Mouse (Mus musculus) kidney, adult 2 months (tissue): ENCODE data around the gene Gm826. TPM values are rescaled to one million over a fixed set of nuclear protein-coding genes. Genes with fewer than 3 reads are reported as not detected.

Experiments used
- DNase-seq: peaks from one replicate; pipeline ENCODE4 v3.0.0; 2021
- H3K27ac ChIP-seq: fragments of 200-500 bp; 2 replicates; pipeline ENCODE4 v1.5.1; 2012; ENCODE audit warnings: low read depth, low read length, control low read depth, inconsistent platforms; ENCODE audit not compliant: insufficient read depth
- H3K27me3 ChIP-seq: fragments of 200-500 bp; replicated peaks from 2 replicates; pipeline ENCODE4 v1.6.1; 2012; ENCODE audit warnings: mild to moderate bottlenecking, moderate library complexity, low read length, inconsistent platforms; ENCODE audit not compliant: control insufficient read depth, insufficient read depth
- H3K36me3 ChIP-seq: fragments of 200-500 bp; 2 replicates; pipeline ENCODE4 v1.6.1; 2012; ENCODE audit warnings: mild to moderate bottlenecking, moderate library complexity, low read length, inconsistent platforms; ENCODE audit not compliant: control insufficient read depth, insufficient read depth
- H3K4me1 ChIP-seq: fragments of 200-500 bp; 2 replicates; pipeline ENCODE4 v1.6.1; 2011; ENCODE audit warnings: low read length; ENCODE audit not compliant: control insufficient read depth, insufficient read depth
- H3K4me3 ChIP-seq: fragments of 200-500 bp; 2 replicates; pipeline ENCODE4 v1.5.1; 2011; ENCODE audit warnings: mild to moderate bottlenecking, low read depth, low read length, control low read depth; ENCODE audit not compliant: insufficient read depth
- CTCF ChIP-seq: fragments of 200-500 bp; conservative IDR thresholded peaks from 2 replicates; pipeline ENCODE4 v1.5.1; 2011; ENCODE audit warnings: low read depth, mild to moderate bottlenecking, control low read depth, low read length, moderate library complexity, mixed read lengths; ENCODE audit not compliant: insufficient read depth, insufficient read length
- POLR2A ChIP-seq: fragments of 200-500 bp; IDR thresholded peaks from one replicate; pipeline ENCODE4 v1.6.1; 2011; ENCODE audit warnings: low read depth, low read length, control low read depth
- WGBS: fragments of 180-500 bp; shearing (Covaris S2); methylation state at CpG from one replicate; pipeline ENCODE4 v1.1.7; 2018; 5-methylcytosine and 5-hydroxymethylcytosine counted together
- polyA plus RNA-seq: library from polyadenylated mRNA; depleted of rRNA; stranded (reverse); fragments of >200 nt; gene quantifications from 2 replicates; pipeline ENCODE4 v1.2.3, GENCODE M21; 2012; rRNA removed

The Gm826 gene
- polyA plus RNA-seq = 0.25 and 0.41 TPM in 2 replicates

DNA sequence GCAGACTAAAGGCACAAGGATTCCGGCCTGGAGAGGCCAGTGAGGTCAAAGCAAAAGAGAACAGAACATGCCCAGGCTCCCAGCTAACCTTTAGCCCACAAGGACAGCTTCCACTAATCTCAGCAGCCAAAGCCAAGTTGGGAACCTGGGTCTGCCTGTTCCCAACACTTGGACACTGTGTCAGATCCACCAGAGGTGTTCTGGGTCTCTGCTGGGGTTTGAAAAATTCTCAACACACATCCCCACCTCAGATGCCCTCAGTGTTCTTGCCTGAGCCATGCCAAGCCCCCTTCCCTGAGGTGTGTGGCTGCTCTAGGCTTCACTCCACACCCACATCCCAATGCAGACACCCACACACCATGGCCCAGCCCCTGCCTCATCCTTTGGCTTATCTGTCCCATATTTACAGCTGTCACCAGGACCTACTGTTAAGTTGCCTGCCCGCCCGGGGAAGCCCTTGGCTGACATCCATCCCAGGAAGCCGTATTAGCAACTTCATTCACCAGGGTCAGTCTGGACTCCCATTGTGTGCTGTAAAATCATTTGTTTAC lies at the start of gene Gm826:
TSS of gene Gm826 (minus strand) at position 52 of the 551 bp plus-strand sequence.
- Histone ChIP-seq H3K36me3 (no peaks in the 10 kb centered on the region), H3K4me1 (peaks cover 6% of the 10 kb centered on the region), H3K27ac (peak within 1 kb of the TSS; percentile 8; the same call in 1 of the 2 replicates), H3K4me3 (no peak within 1 kb of the TSS), H3K27me3 (no peaks in the 10 kb centered on the region)
- TF ChIP-seq POLR2A (no peak), CTCF (no peak)
- peak; percentile 66 for DNase-seq
- 49% methylated on average over 4 of the region's 4 CpGs for WGBS

DNA sequence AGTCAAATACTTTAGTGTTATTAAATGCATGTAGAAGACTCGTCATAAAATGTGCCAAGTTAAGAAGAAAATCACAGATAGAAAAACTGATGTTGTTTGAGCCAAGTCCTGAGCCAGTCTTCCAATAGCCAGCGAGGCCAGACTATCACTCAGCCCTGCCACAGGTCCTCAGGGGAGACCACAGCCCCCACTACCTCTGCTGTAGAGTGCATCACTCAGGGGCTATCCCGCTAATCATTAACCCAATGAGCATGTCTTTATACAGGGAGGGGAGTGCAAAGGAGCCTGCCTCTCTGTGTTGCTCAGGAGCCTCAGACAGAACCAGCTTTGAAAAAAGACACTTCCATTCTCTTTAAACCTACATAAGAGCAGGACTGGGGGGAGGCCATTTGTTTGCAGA lies 49.5 kb upstream of the Gm826 start:
- Histone ChIP-seq H3K27ac (no peak overlapping the region), H3K36me3 (no peaks in the 10 kb centered on the region), H3K27me3 (no peaks in the 10 kb centered on the region), H3K4me3 (no peak overlapping the region), H3K4me1 (no peaks in the 10 kb centered on the region)
- no peak for DNase-seq
- 35% methylated on average over 3 of the region's 3 CpGs for WGBS
- TF ChIP-seq POLR2A (no peak), CTCF (no peak)

DNA sequence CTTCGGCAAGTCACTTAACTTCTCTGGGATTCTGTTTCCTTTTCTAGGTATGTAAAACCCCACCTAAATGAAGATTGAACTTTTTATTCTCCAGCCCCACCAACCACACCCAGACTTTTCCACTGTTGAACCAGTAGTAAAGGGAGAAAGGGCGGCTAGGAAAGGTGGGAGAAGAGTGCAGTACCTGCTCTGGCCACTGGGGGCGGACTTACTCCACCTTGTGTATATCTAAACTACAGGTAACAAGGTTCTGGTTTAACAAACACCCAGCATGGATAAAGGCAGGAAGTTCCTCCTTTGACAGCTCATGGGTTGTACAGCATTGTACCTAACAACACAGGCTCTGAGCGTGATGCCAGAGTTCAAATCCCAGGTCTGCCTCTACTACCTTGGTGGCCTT lies 44.3 kb upstream of the Gm826 start:
- Histone ChIP-seq H3K27ac (no peak overlapping the region), H3K4me1 (no peaks in the 10 kb centered on the region), H3K27me3 (no peaks in the 10 kb centered on the region), H3K4me3 (no peak overlapping the region), H3K36me3 (no peaks in the 10 kb centered on the region)
- WGBS = 51% methylated on average over 4 of the region's 4 CpGs
- DNase-seq = peak; percentile 53
- peak; percentile 81 for TF ChIP-seq CTCF
- no peak for TF ChIP-seq POLR2A

DNA sequence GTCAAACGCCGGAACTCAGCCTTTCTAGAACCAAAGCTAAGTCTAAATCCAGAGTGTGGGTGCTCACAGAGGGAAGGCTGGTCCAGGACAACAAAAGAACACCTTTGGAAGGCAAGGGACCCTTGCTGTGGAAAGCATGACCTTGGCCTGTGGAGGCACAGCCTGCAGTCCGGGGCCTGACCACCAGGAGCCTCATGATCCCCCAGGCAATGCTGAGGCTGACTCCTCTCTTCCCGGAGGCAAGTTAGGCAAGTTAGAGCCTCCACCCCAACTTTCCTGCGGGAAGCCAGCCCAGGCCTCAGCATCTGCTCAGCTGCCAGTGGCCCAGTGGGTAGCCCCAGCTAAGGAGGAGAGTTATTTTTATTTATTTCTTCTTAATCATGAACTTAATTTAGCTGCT lies 42.3 kb upstream of the Gm826 start:
- TF ChIP-seq CTCF (no peak), POLR2A (no peak)
- 55% methylated on average over 5 of the region's 5 CpGs for WGBS
- Histone ChIP-seq H3K27ac (no peak overlapping the region), H3K36me3 (no peaks in the 10 kb centered on the region), H3K4me1 (no peaks in the 10 kb centered on the region), H3K27me3 (no peaks in the 10 kb centered on the region), H3K4me3 (no peak overlapping the region)
- DNase-seq = no peak

DNA sequence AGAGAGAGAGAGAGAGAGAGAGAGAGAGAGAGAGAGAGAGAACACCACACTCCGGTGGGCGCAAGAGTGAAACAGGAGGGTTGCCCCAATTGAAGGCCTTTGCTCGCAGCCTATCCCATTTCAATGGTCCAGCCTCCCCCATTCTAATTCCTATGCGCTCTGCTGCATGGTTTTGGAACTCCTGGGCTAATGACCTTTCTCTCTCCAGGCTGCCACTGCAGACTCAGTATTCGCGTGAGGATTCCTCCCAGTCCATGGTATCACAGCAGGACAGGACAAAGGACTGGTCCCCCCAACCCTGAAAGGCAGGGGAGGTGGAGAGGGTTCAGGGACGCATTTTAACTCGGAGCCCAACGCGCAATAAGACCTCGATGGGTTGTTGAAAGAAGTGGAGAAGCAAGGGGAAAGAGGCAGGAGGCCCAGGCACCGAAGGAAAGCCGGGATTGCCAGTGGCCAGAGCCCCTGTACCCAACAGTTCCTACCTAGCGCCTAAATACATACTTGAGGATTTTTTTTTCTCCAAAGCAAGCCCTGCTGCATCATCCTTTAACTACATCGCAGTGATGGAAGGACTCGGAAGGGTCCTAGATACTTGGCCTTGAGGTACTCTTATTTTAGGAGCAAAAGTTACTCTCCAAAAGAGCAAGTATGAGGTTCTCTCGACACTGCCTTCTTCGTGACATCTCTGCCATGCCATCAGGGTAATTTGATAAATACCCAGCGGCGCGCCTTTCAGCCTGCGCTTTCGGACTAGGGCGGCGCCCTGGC lies 35.9 kb upstream of the Gm826 start:
- 21% methylated on average over 25 of the region's 25 CpGs for WGBS
- no peak for DNase-seq
- H3K27me3 ChIP-seq = no peaks in the 10 kb centered on the region
- TF ChIP-seq CTCF = no peak
- TF ChIP-seq POLR2A = no peak
- no peak overlapping the region for H3K4me3 ChIP-seq
- H3K36me3 ChIP-seq = no peaks in the 10 kb centered on the region
- no peaks in the 10 kb centered on the region; the same call in 1 of the 2 replicates for H3K4me1 ChIP-seq
- H3K27ac ChIP-seq = no peak overlapping the region

DNA sequence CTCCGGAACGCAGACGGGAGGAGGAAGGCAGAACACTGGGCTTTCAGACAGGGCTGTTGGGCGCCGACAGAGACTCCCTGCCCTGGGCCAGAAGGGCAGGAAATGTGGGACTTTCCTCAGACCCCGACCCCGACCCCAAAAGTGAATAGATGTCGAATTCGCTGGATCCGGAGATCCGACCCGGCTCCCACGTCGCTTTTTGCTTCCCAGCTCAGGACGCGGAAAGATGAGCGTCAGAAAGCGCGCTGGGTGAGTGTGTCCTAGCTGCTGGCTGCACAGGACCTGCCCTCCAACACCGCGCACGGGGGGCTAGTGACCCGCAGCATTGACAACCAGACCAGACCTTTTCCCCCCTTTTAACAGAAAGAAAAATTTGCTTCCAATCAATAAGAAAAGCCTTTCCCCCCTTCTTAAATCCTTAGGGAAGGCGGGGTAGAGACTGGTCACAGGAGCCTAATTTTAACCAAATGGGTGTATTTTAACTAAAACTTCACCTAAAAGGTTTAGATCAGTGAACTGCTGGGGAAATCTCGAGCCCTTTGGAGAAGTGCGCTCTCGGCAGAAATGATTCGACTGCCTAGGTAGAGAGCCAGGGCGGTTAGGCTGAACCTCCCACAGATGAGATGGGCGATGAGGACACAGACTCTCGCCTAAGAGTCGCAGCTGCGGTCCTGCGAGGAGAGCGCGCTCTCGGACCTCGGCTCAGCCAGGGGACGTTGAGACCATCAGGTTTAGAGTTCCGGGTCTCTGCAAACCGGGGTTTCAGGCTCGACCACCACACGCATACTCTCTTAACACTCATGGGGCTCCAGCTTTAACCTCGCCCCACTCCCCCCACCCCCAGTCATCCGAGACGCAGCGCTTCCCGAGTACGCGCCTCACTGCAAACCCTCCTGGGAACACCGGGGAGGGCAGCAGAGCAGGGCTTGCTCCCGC lies 34.7 kb upstream of the Gm826 start:
- H3K4me3 ChIP-seq = no peak overlapping the region
- no peak for DNase-seq
- 5% methylated on average over 52 of the region's 52 CpGs for WGBS
- no peaks in the 10 kb centered on the region; the same call in 1 of the 2 replicates for H3K4me1 ChIP-seq
- no peaks in the 10 kb centered on the region for H3K27me3 ChIP-seq
- no peak overlapping the region for H3K27ac ChIP-seq
- no peaks in the 10 kb centered on the region for H3K36me3 ChIP-seq
- no peak for TF ChIP-seq POLR2A
- no peak for TF ChIP-seq CTCF
